Comparison of ENCODE assay signal across 8 mouse cellular contexts in genomic region chr16:62506725-62507482, GRCm38 (mm10).
DNase-seq lines count a peak whose midpoint lies in the region; ATAC-seq and TF ChIP-seq lines count a peak whose summit lies in the region.

No protein-coding gene starts in this region.

- H3K79me2 ChIP-seq in heart, adult 2 months (replicated peaks; ENCODE audit: control insufficient read depth, insufficient read depth, low read length), result no peaks in the 10 kb centered on the region

- H3K4me2 ChIP-seq in midbrain, postnatal 0 days (ENCODE audit: low read depth, low read length, poor library complexity, severe bottlenecking), result no peak overlapping the region
- H3K4me2 ChIP-seq in midbrain, embryonic 16.5 days (ENCODE audit: low read length), result no peak overlapping the region

- no peaks in the 10 kb centered on the region for H3K9me3 ChIP-seq in midbrain, postnatal 0 days (ENCODE audit: low read length)
- no peaks in the 10 kb centered on the region for H3K9me3 ChIP-seq in midbrain, embryonic 16.5 days (replicated peaks; ENCODE audit: control insufficient read depth, low read length, poor library complexity, severe bottlenecking)

- peak; percentile 69 for TF ChIP-seq CTCF in heart, adult 2 months (IDR thresholded peaks at IDR 0.05)
- peak; percentile 64 for TF ChIP-seq CTCF in midbrain, postnatal 0 days (IDR thresholded peaks at IDR 0.05)
- peak; percentile 52 for TF ChIP-seq CTCF in cortical plate, adult 2 months (IDR thresholded peaks at IDR 0.05; ENCODE audit: extremely low read depth, insufficient read depth, low read length)

- no peak for DNase-seq in heart, adult 2 months
- DNase-seq in heart, adult 11 months, result no peak
- DNase-seq in midbrain, postnatal 0 days (ENCODE audit: low spot score), result peak; percentile 54
- peak; percentile 54 for DNase-seq in retina, postnatal 1 day
- no peak for DNase-seq in thymus, postnatal 4 days
- DNase-seq in urinary bladder, postnatal 25 days (ENCODE audit: low spot score), result no peak

- no peak for TF ChIP-seq POLR2A in heart, adult 2 months (IDR thresholded peaks at IDR 0.05; ENCODE audit: insufficient read depth, low read depth, low read length)
- TF ChIP-seq POLR2A in cortical plate, adult 2 months (IDR thresholded peaks at IDR 0.05; ENCODE audit: extremely low read depth, insufficient read depth, low read length), result no peak

- intact Hi-C loops in heart, adult 2 months (cut with DNase I), result loop anchor here (5.0 kb wide), 2 partner anchors 95 to 140 kb away; no protein-coding TSS in a partner anchor

- H3K4me3 ChIP-seq in heart, adult 2 months, result no peak overlapping the region
- H3K4me3 ChIP-seq in midbrain, postnatal 0 days (ENCODE audit: low read depth, low read length), result no peak overlapping the region
- no peak overlapping the region for H3K4me3 ChIP-seq in midbrain, embryonic 16.5 days (ENCODE audit: low read depth, low read length)
- no peak overlapping the region for H3K4me3 ChIP-seq in cortical plate, adult 2 months (ENCODE audit: insufficient read depth, low read length)

- no peak overlapping the region for H3K27ac ChIP-seq in heart, adult 2 months
- no peak overlapping the region for H3K27ac ChIP-seq in midbrain, postnatal 0 days (ENCODE audit: low read depth, low read length)
- H3K27ac ChIP-seq in midbrain, embryonic 16.5 days (ENCODE audit: low read length), result no peak overlapping the region
- no peak overlapping the region for H3K27ac ChIP-seq in cortical plate, adult 2 months (ENCODE audit: insufficient read depth, low read length)

- no peaks in the 10 kb centered on the region for H3K36me3 ChIP-seq in heart, adult 2 months (ENCODE audit: control insufficient read depth, insufficient read depth, low read length)
- no peaks in the 10 kb centered on the region for H3K36me3 ChIP-seq in midbrain, postnatal 0 days (ENCODE audit: insufficient read depth, low read length)
- H3K36me3 ChIP-seq in midbrain, embryonic 16.5 days (ENCODE audit: control insufficient read depth, insufficient read depth, low read length), result no peaks in the 10 kb centered on the region

- 37% methylated on average over 2 of the region's 2 CpGs for WGBS in heart, adult 2 months
- 73% methylated on average over 2 of the region's 2 CpGs for WGBS in midbrain, postnatal 0 days
- 65% methylated on average over 2 of the region's 2 CpGs for WGBS in midbrain, embryonic 16.5 days

- H3K4me1 ChIP-seq in heart, adult 2 months (ENCODE audit: control insufficient read depth, insufficient read depth, low read length), result no peaks in the 10 kb centered on the region
- no peaks in the 10 kb centered on the region for H3K4me1 ChIP-seq in midbrain, postnatal 0 days (ENCODE audit: insufficient read depth, low read length)
- H3K4me1 ChIP-seq in midbrain, embryonic 16.5 days (ENCODE audit: control insufficient read depth, insufficient read depth, low read length), result no peaks in the 10 kb centered on the region
- no peaks in the 10 kb centered on the region for H3K4me1 ChIP-seq in cortical plate, adult 2 months (ENCODE audit: control insufficient read depth, insufficient read depth, low read length)

- no peaks in the 10 kb centered on the region for H3K27me3 ChIP-seq in heart, adult 2 months (ENCODE audit: control insufficient read depth, insufficient read depth, low read length)
- no peaks in the 10 kb centered on the region for H3K27me3 ChIP-seq in midbrain, postnatal 0 days (ENCODE audit: insufficient read depth, low read length)
- H3K27me3 ChIP-seq in midbrain, embryonic 16.5 days (ENCODE audit: control insufficient read depth, insufficient read depth, low read depth, low read length), result no peaks in the 10 kb centered on the region

- no peak for ATAC-seq in midbrain, postnatal 0 days (ENCODE audit: low FRiP score)
- no peak for ATAC-seq in midbrain, embryonic 16.5 days

- no peak overlapping the region for H3K9ac ChIP-seq in heart, adult 2 months (ENCODE audit: low read depth, low read length)
- no peak overlapping the region for H3K9ac ChIP-seq in midbrain, postnatal 0 days (replicated peaks; ENCODE audit: low read length, poor library complexity, severe bottlenecking)
- no peak overlapping the region for H3K9ac ChIP-seq in midbrain, embryonic 16.5 days (ENCODE audit: low read depth, low read length)

- TF ChIP-seq EP300 in heart, adult 2 months (IDR thresholded peaks at IDR 0.05; ENCODE audit: insufficient read depth, low read depth, low read length), result no peak

Comparison
In these comparisons a context has a peak if more than half of its experiments do, and no peak if none do; other contexts are left out.
1. DNase-seq: peak in midbrain, postnatal 0 days (single experiment) and retina, postnatal 1 day (single experiment); none in heart, adult 2 months (0 of 2), heart, adult 11 months (single experiment), thymus, postnatal 4 days (single experiment) and urinary bladder, postnatal 25 days (single experiment).
2. Peak in every context shown above with its lines, with median percentiles within 50 percentile points of each other: CTCF ChIP-seq.